ENCODE assay signal across 8 mouse cellular contexts in the genomic region with DNA sequence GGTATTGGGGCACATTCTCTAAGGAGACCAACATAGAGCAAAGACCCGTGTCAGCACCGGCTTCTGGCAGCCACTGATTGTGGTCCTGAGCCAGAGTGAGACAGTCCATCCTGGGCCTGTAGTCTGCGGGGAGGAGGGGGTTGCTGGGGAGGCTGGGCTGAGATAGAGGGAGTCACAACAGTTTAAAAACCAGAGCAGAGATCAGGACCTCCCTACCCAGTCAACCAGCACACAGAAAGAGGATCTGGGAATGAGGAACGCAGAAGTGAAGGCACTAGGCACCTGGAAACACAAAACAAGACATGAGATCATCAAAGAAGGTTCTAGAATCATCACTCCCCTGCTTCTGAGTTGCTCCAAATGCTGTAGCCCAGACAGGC.
A peak's percentile ranks its signal among the peaks of the same experiment; 100 is the strongest.
DNase-seq lines count a peak whose midpoint lies in the region; ATAC-seq and TF ChIP-seq lines count a peak whose summit lies in the region.

No protein-coding gene starts in this region.

- H3K9ac ChIP-seq in forebrain, embryonic 11.5 days (ENCODE audit: low read length) = no peak overlapping the region; the same call in 1 of the 2 replicates
- H3K9ac ChIP-seq in lung, embryonic 15.5 days = no peak overlapping the region
- no peak overlapping the region for H3K9ac ChIP-seq in lung, postnatal 0 days (replicated peaks; ENCODE audit: low read depth)
- H3K9ac ChIP-seq in hindbrain, embryonic 16.5 days (ENCODE audit: low read depth, low read length) = no peak overlapping the region; the same call in 1 of the 2 replicates
- no peak overlapping the region for H3K9ac ChIP-seq in neural tube, embryonic 14.5 days (replicated peaks; ENCODE audit: low read depth, low read length)

- no peak overlapping the region for H3K4me3 ChIP-seq in forebrain, embryonic 10.5 days
- H3K4me3 ChIP-seq in forebrain, embryonic 11.5 days (ENCODE audit: low read depth, low read length) = no peak overlapping the region
- H3K4me3 ChIP-seq in lung, embryonic 15.5 days = no peak overlapping the region
- H3K4me3 ChIP-seq in lung, postnatal 0 days (ENCODE audit: low read depth, low read length) = no peak overlapping the region
- H3K4me3 ChIP-seq in hindbrain, embryonic 16.5 days (ENCODE audit: low read length) = no peak overlapping the region
- H3K4me3 ChIP-seq in neural tube, embryonic 14.5 days (ENCODE audit: low read depth, low read length) = no peak overlapping the region

- no peak for ATAC-seq in forebrain, embryonic 11.5 days (replicated peaks; ENCODE audit: low FRiP score)
- no peak for ATAC-seq in lung, embryonic 15.5 days (ENCODE audit: borderline replicate concordance, extremely low read depth, low FRiP score, low TSS enrichment)
- no peak for ATAC-seq in lung, postnatal 0 days
- ATAC-seq in hindbrain, embryonic 16.5 days = peak; percentile 52; the same call in 1 of the 2 replicates
- ATAC-seq in neural tube, embryonic 14.5 days (ENCODE audit: low read depth) = no peak

- no peak overlapping the region for H3K4me2 ChIP-seq in forebrain, embryonic 11.5 days (ENCODE audit: low read depth, low read length, severe bottlenecking)
- H3K4me2 ChIP-seq in lung, embryonic 15.5 days = 0 out of 2 replicates have a peak overlapping the region, but pooled peaks have one; percentile 1
- H3K4me2 ChIP-seq in lung, postnatal 0 days (replicated peaks; ENCODE audit: low read depth, low read length) = no peak overlapping the region
- peak overlapping the region; percentile 25 for H3K4me2 ChIP-seq in hindbrain, embryonic 16.5 days (ENCODE audit: low read length)
- no peak overlapping the region for H3K4me2 ChIP-seq in neural tube, embryonic 14.5 days (ENCODE audit: low read depth, low read length)

- no peak for DNase-seq in forebrain, embryonic 10.5 days (ENCODE audit: extremely low spot score, low spot score)
- DNase-seq in forebrain, embryonic 11.5 days (ENCODE audit: low spot score) = no peak
- no peak for DNase-seq in lung, postnatal 0 days (ENCODE audit: low spot score)
- DNase-seq in frontal cortex, postnatal 25 days (ENCODE audit: low spot score in 2 of 2) = no peak
- no peak for DNase-seq in adrenal gland, postnatal 25 days

- no peak for TF ChIP-seq CTCF in lung, postnatal 0 days (IDR thresholded peaks at IDR 0.05)

- peaks cover 31% of the 10 kb centered on the region for H3K4me1 ChIP-seq in forebrain, embryonic 10.5 days
- H3K4me1 ChIP-seq in forebrain, embryonic 11.5 days (replicated peaks; ENCODE audit: control insufficient read depth, insufficient read depth, low read length) = peaks cover 6% of the 10 kb centered on the region; the same call in 1 of the 2 replicates
- H3K4me1 ChIP-seq in lung, embryonic 15.5 days = peaks cover 18% of the 10 kb centered on the region
- H3K4me1 ChIP-seq in lung, postnatal 0 days (ENCODE audit: insufficient read depth, low read depth, low read length) = peaks cover 7% of the 10 kb centered on the region; the same call in 1 of the 2 replicates
- peaks cover 9% of the 10 kb centered on the region for H3K4me1 ChIP-seq in hindbrain, embryonic 16.5 days (ENCODE audit: control insufficient read depth, insufficient read depth, low read depth, low read length)
- 0 out of 2 replicates have a peak, but pooled peaks cover 8% of the 10 kb centered on the region for H3K4me1 ChIP-seq in neural tube, embryonic 14.5 days (ENCODE audit: control insufficient read depth, insufficient read depth, low read length)

- H3K9me3 ChIP-seq in forebrain, embryonic 10.5 days = no peaks in the 10 kb centered on the region
- no peaks in the 10 kb centered on the region for H3K9me3 ChIP-seq in forebrain, embryonic 11.5 days (ENCODE audit: control insufficient read depth, low read length)
- no peaks in the 10 kb centered on the region for H3K9me3 ChIP-seq in lung, embryonic 15.5 days
- H3K9me3 ChIP-seq in lung, postnatal 0 days (ENCODE audit: low read length) = no peaks in the 10 kb centered on the region
- H3K9me3 ChIP-seq in hindbrain, embryonic 16.5 days (ENCODE audit: control insufficient read depth, low read length) = no peaks in the 10 kb centered on the region
- no peaks in the 10 kb centered on the region for H3K9me3 ChIP-seq in neural tube, embryonic 14.5 days (ENCODE audit: control insufficient read depth, low read length)

- no peaks in the 10 kb centered on the region for H3K36me3 ChIP-seq in forebrain, embryonic 10.5 days (replicated peaks)
- no peaks in the 10 kb centered on the region for H3K36me3 ChIP-seq in forebrain, embryonic 11.5 days (ENCODE audit: control insufficient read depth, insufficient read depth, low read length)
- H3K36me3 ChIP-seq in lung, embryonic 15.5 days = no peaks in the 10 kb centered on the region
- H3K36me3 ChIP-seq in lung, postnatal 0 days (ENCODE audit: insufficient read depth, low read length) = no peaks in the 10 kb centered on the region
- no peaks in the 10 kb centered on the region for H3K36me3 ChIP-seq in hindbrain, embryonic 16.5 days (ENCODE audit: control insufficient read depth, insufficient read depth, low read length)
- no peaks in the 10 kb centered on the region for H3K36me3 ChIP-seq in neural tube, embryonic 14.5 days (ENCODE audit: control insufficient read depth, insufficient read depth, low read length)

- H3K27me3 ChIP-seq in forebrain, embryonic 10.5 days (ENCODE audit: poor library complexity, severe bottlenecking) = no peaks in the 10 kb centered on the region
- H3K27me3 ChIP-seq in forebrain, embryonic 11.5 days (ENCODE audit: control insufficient read depth, insufficient read depth, low read length) = no peaks in the 10 kb centered on the region
- no peaks in the 10 kb centered on the region for H3K27me3 ChIP-seq in lung, embryonic 15.5 days
- no peaks in the 10 kb centered on the region for H3K27me3 ChIP-seq in lung, postnatal 0 days (replicated peaks; ENCODE audit: insufficient read depth, low read length)
- H3K27me3 ChIP-seq in hindbrain, embryonic 16.5 days (replicated peaks; ENCODE audit: control insufficient read depth, insufficient read depth, low read length) = no peaks in the 10 kb centered on the region
- no peaks in the 10 kb centered on the region for H3K27me3 ChIP-seq in neural tube, embryonic 14.5 days (ENCODE audit: control insufficient read depth, insufficient read depth, low read length)

- TF ChIP-seq EP300 in lung, postnatal 0 days (IDR thresholded peaks at IDR 0.05) = no peak

- H3K27ac ChIP-seq in forebrain, embryonic 10.5 days = peak overlapping the region; percentile 83
- H3K27ac ChIP-seq in forebrain, embryonic 11.5 days (ENCODE audit: low read depth, low read length) = no peak overlapping the region
- peak overlapping the region; percentile 76 for H3K27ac ChIP-seq in lung, embryonic 15.5 days
- H3K27ac ChIP-seq in lung, postnatal 0 days (ENCODE audit: low read length) = no peak overlapping the region
- H3K27ac ChIP-seq in hindbrain, embryonic 16.5 days (ENCODE audit: low read depth, low read length) = peak overlapping the region; percentile 41
- H3K27ac ChIP-seq in neural tube, embryonic 14.5 days (ENCODE audit: low read depth, low read length) = peak overlapping the region; percentile 35; the same call in 1 of the 2 replicates

- WGBS in forebrain, embryonic 10.5 days = 73% methylated on average over 4 of the region's 4 CpGs
- 70% methylated on average over 4 of the region's 4 CpGs for WGBS in forebrain, embryonic 11.5 days
- WGBS in lung, embryonic 15.5 days = 37% methylated on average over 4 of the region's 4 CpGs
- WGBS in lung, postnatal 0 days = 57% methylated on average over 4 of the region's 4 CpGs
- WGBS in hindbrain, embryonic 16.5 days = 48% methylated on average over 4 of the region's 4 CpGs
- 78% methylated on average over 4 of the region's 4 CpGs for WGBS in neural tube, embryonic 14.5 days

Comparison
In these comparisons a context has a peak if more than half of its experiments do, and no peak if none do; other contexts are left out.
1. H3K27ac ChIP-seq: peak in forebrain, embryonic 10.5 days (single experiment), lung, embryonic 15.5 days (single experiment), hindbrain, embryonic 16.5 days (single experiment) and neural tube, embryonic 14.5 days (single experiment); none in forebrain, embryonic 11.5 days (single experiment) and lung, postnatal 0 days (single experiment).
2. H3K4me2 ChIP-seq: peak in lung, embryonic 15.5 days (single experiment) and hindbrain, embryonic 16.5 days (single experiment); none in forebrain, embryonic 11.5 days (single experiment), lung, postnatal 0 days (single experiment) and neural tube, embryonic 14.5 days (single experiment).